Mouse (Mus musculus) MEL (cell line): ENCODE measurements around the gene Mdfic. TPM values are rescaled to one million over a fixed set of nuclear protein-coding genes. Genes with fewer than 3 reads are reported as not detected.

Experiments
- DNase-seq: peaks from one replicate; pipeline ENCODE4 v3.0.0; 2011; ENCODE audit warnings: low read depth, low spot score
- H3K27ac ChIP-seq: 2 replicates; pipeline ENCODE4 v1.5.1; 2012; ENCODE audit warnings: low read depth, mild to moderate bottlenecking, control low read depth, low read length, moderate library complexity; ENCODE audit not compliant: control insufficient read depth
- H3K27me3 ChIP-seq, 2 experiments: fragments of 150-350 bp in 1 of 2; sonication (generic) in 1 of 2; 2 replicates each; pipeline ENCODE4 v1.6.1; 2012; ENCODE audit warnings: low read length in 2 of 2, mild to moderate bottlenecking in 2 of 2, improper control_type of control experiment in 1 of 2, moderate library complexity in 1 of 2; ENCODE audit not compliant: insufficient read depth in 2 of 2, control insufficient read depth in 1 of 2
- H3K36me3 ChIP-seq, 2 experiments: 2 replicates each; pipeline ENCODE4 v1.6.1; 2012 to 2014; ENCODE audit warnings: low read length in 2 of 2, improper control_type of control experiment in 1 of 2, inconsistent platforms in 1 of 2, mild to moderate bottlenecking in 1 of 2; ENCODE audit not compliant: insufficient read depth in 2 of 2, control insufficient read depth in 1 of 2
- H3K4me1 ChIP-seq, 2 experiments: fragments of 150-350 bp in 1 of 2; sonication (generic) in 1 of 2; 2 replicates each; pipeline ENCODE4 v1.6.1; 2012; ENCODE audit warnings: low read length in 2 of 2, improper control_type of control experiment in 1 of 2, mild to moderate bottlenecking in 1 of 2; ENCODE audit not compliant: insufficient read depth in 2 of 2, control insufficient read depth in 1 of 2
- H3K4me3 ChIP-seq, 2 experiments: fragments of 150-350 bp in 1 of 2; sonication (generic) in 1 of 2; 2 replicates each; pipeline ENCODE4 v1.5.1; 2012; ENCODE audit warnings: low read depth in 2 of 2, low read length in 2 of 2, mild to moderate bottlenecking in 2 of 2, moderate library complexity in 2 of 2, control low read depth in 1 of 2, improper control_type of control experiment in 1 of 2; ENCODE audit not compliant: control insufficient read depth in 1 of 2, insufficient read depth in 1 of 2
- H3K79me2 ChIP-seq: 2 replicates; pipeline ENCODE4 v1.6.1; 2012; ENCODE audit warnings: mild to moderate bottlenecking, low read length, moderate library complexity; ENCODE audit not compliant: control insufficient read depth, poor library complexity, insufficient read depth
- H3K9ac ChIP-seq: 2 replicates; pipeline ENCODE4 v1.6.1; 2012; ENCODE audit warnings: low read depth, mild to moderate bottlenecking, control low read depth, low read length, moderate library complexity; ENCODE audit not compliant: control insufficient read depth, poor library complexity, severe bottlenecking
- H3K9me3 ChIP-seq: fragments of 150-350 bp; sonication (generic); replicated peaks from 2 replicates; pipeline ENCODE4 v1.6.1; 2012; ENCODE audit warnings: mild to moderate bottlenecking, low read length, improper control_type of control experiment, moderate library complexity; ENCODE audit not compliant: insufficient read depth
- E2F4 ChIP-seq: IDR thresholded peaks from 2 replicates; pipeline ENCODE4 v1.6.1; 2011; ENCODE audit warnings: low read depth, low read length, improper control_type of control experiment, borderline replicate concordance
- GABPA ChIP-seq: IDR thresholded peaks from 2 replicates; pipeline ENCODE4 v1.6.1; 2012; ENCODE audit warnings: low read depth, mild to moderate bottlenecking, inconsistent platforms, low read length, improper control_type of control experiment, moderate library complexity
- GATA1 ChIP-seq: IDR thresholded peaks from 2 replicates; pipeline ENCODE4 v1.6.1; 2011; ENCODE audit warnings: low read depth, low read length, improper control_type of control experiment
- HCFC1 ChIP-seq: IDR thresholded peaks from 2 replicates; pipeline ENCODE4 v1.6.1; 2012; ENCODE audit warnings: low read depth, mild to moderate bottlenecking, inconsistent platforms, low read length, improper control_type of control experiment, moderate library complexity
- JUND ChIP-seq: IDR thresholded peaks from 2 replicates; pipeline ENCODE4 v1.6.1; 2011; ENCODE audit warnings: low read depth, mild to moderate bottlenecking, improper control_type of control experiment, low read length
- MAFK ChIP-seq: IDR thresholded peaks from 2 replicates; pipeline ENCODE4 v1.6.1; 2011; ENCODE audit warnings: low read depth, mild to moderate bottlenecking, low read length, improper control_type of control experiment, borderline replicate concordance
- MAX ChIP-seq: IDR thresholded peaks from 2 replicates; pipeline ENCODE4 v1.6.1; 2011; ENCODE audit warnings: low read length, improper control_type of control experiment
- MAZ ChIP-seq: IDR thresholded peaks from 2 replicates; pipeline ENCODE4 v1.6.1; 2012; ENCODE audit warnings: low read depth, mild to moderate bottlenecking, inconsistent platforms, low read length, improper control_type of control experiment
- MXI1 ChIP-seq: IDR thresholded peaks from 2 replicates; pipeline ENCODE4 v1.6.1; 2011; ENCODE audit warnings: mild to moderate bottlenecking, low read depth, low read length, improper control_type of control experiment
- MYB ChIP-seq: IDR thresholded peaks from 2 replicates; pipeline ENCODE4 v1.6.1; 2011; ENCODE audit warnings: mild to moderate bottlenecking, low read depth, low read length, improper control_type of control experiment
- MYC ChIP-seq: IDR thresholded peaks from 2 replicates; pipeline ENCODE4 v1.6.1; 2011; ENCODE audit warnings: low read depth, mild to moderate bottlenecking, low read length, improper control_type of control experiment, moderate library complexity
- NRF1 ChIP-seq: IDR thresholded peaks from 2 replicates; pipeline ENCODE4 v1.6.1; 2014; ENCODE audit warnings: low read depth, mild to moderate bottlenecking, inconsistent platforms, low read length, improper control_type of control experiment, moderate library complexity; ENCODE audit not compliant: poor library complexity, insufficient read depth, severe bottlenecking
- POLR2A ChIP-seq, 2 experiments: IDR thresholded peaks; 2 replicates each; pipeline ENCODE4 v1.6.1; 2011 to 2012; ENCODE audit warnings: low read length in 2 of 2, mild to moderate bottlenecking in 2 of 2, control low read depth in 1 of 2, improper control_type of control experiment in 1 of 2, low read depth in 1 of 2, moderate library complexity in 1 of 2; ENCODE audit not compliant: control insufficient read depth in 1 of 2, insufficient read depth in 1 of 2, poor library complexity in 1 of 2
- POLR2AphosphoS2 ChIP-seq: IDR thresholded peaks from 2 replicates; pipeline ENCODE4 v1.6.1; 2011; ENCODE audit warnings: low read length, improper control_type of control experiment
- RAD21 ChIP-seq: IDR thresholded peaks from 2 replicates; pipeline ENCODE4 v1.6.1; 2011; ENCODE audit warnings: mild to moderate bottlenecking, low read depth, low read length, improper control_type of control experiment
- RCOR1 ChIP-seq: IDR thresholded peaks from 2 replicates; pipeline ENCODE4 v1.6.1; 2012; ENCODE audit warnings: low read depth, mild to moderate bottlenecking, inconsistent platforms, low read length, improper control_type of control experiment
- TAL1 ChIP-seq: IDR thresholded peaks from 2 replicates; pipeline ENCODE4 v1.6.1; 2012; ENCODE audit warnings: mild to moderate bottlenecking, inconsistent platforms, low read length, moderate library complexity, mixed read lengths
- TBP ChIP-seq: IDR thresholded peaks from 2 replicates; pipeline ENCODE4 v1.8.0; 2011; ENCODE audit warnings: low read depth, low read length, improper control_type of control experiment
- USF1 ChIP-seq: IDR thresholded peaks from 2 replicates; pipeline ENCODE4 v1.6.1; 2014; ENCODE audit warnings: low read depth, mild to moderate bottlenecking, inconsistent platforms, low read length, improper control_type of control experiment, moderate library complexity
- ZC3H11A ChIP-seq: IDR thresholded peaks from 2 replicates; pipeline ENCODE4 v1.6.1; 2012; ENCODE audit warnings: low read depth, mild to moderate bottlenecking, inconsistent platforms, low read length, improper control_type of control experiment
- ZNF384 ChIP-seq: IDR thresholded peaks from 2 replicates; pipeline ENCODE4 v1.6.1; 2012; ENCODE audit warnings: low read depth, mild to moderate bottlenecking, inconsistent platforms, low read length, improper control_type of control experiment
- polyA plus RNA-seq, 2 experiments: library from polyadenylated mRNA; stranded (reverse) in 1 of 2; unstranded in 1 of 2; fragments of >175 nt in 1 of 2; fragments of >200 nt in 1 of 2; gene quantifications; 2 replicates each; pipeline versions ENCODE4 v1.2.1 to v1.2.4; 2012; ENCODE audit warnings: low replicate concordance in 2 of 2, low read depth in 1 of 2; ENCODE audit not compliant: insufficient read length in 2 of 2, insufficient read depth in 1 of 2, missing spikeins in 1 of 2
- total RNA-seq: library from RNA; depleted of rRNA; stranded (reverse); fragments of 300-350 nt; gene quantifications from 2 replicates; pipeline ENCODE4 v1.2.3, GENCODE M21; 2012

The Mdfic gene
- total and polyA plus RNA-seq, 3 experiments, result not detected

DNA sequence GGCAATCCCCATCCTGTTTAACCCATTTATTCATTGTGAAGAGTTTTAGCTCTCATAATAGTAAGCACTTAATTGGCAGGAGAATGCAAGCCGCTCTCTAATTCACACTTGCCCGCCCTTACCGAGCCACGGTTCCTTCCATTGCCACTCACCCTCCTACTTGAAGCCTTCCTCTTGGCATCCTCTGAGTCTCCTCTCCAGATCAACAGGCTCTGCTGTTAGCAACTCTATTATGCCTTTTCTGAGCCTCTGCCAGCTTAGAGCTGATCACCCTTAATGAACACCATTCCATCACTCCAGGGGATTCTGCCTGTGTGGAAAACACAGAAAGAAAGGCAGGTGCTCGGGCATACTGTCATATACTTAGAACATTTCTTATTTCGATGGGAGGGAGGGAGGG, 24.9 kb downstream of the Mdfic start:
- TF ChIP-seq MYB (no peak), ZC3H11A (no peak)

DNA sequence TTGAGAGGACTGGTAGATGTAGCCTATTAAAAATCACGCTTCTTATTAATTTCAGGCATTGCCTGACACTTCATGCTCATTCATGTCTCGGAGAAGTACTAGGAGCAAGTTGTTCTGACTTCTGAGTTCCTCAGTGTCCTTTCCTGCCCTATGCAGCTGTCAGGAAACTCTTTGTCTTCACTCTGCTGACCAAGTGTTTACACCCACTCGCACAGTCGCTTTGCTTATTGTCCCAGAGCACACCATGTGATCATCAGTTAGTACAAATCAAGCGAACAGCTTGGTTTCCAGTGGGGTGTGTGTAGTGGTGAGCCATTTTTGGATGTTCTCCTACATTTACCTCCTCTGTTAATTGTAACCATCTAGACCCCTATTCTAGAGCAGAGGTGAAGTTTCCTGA, 25.4 kb downstream of the Mdfic start:
- no peak for TF ChIP-seq POLR2A (IDR thresholded peaks at IDR 0.05; ENCODE audit: control insufficient read depth in 1 of 2, insufficient read depth in 1 of 2, low read depth in 1 of 2, low read length in 2 of 2, poor library complexity in 1 of 2)
- no peak for TF ChIP-seq JUND
- no peak for TF ChIP-seq POLR2AphosphoS2
- no peak for TF ChIP-seq ZNF384
- no peak for TF ChIP-seq TBP
- no peak for TF ChIP-seq USF1
- TF ChIP-seq HCFC1, result no peak
- no peak for TF ChIP-seq E2F4
- no peak for TF ChIP-seq MAZ
- no peak for TF ChIP-seq MYB
- no peak for TF ChIP-seq MAFK
- Histone ChIP-seq H3K9me3 (no peaks in the 10 kb centered on the region), H3K79me2 (no peaks in the 10 kb centered on the region), H3K27ac (no peak overlapping the region), H3K36me3 (no peaks in the 10 kb centered on the region), H3K4me1 (no peaks in the 10 kb centered on the region), H3K4me3 (no peak overlapping the region), H3K9ac (no peak overlapping the region), H3K27me3 (no peaks in the 10 kb centered on the region)
- no peak for DNase-seq

More for the DNA sequence above, 24.9 kb downstream of the Mdfic start:
- no peak for DNase-seq
- Histone ChIP-seq H3K4me1 (no peaks in the 10 kb centered on the region), H3K27ac (no peak overlapping the region), H3K27me3 (no peaks in the 10 kb centered on the region), H3K9ac (no peak overlapping the region), H3K9me3 (no peaks in the 10 kb centered on the region), H3K79me2 (no peaks in the 10 kb centered on the region), H3K4me3 (no peak overlapping the region), H3K36me3 (no peaks in the 10 kb centered on the region)

DNA sequence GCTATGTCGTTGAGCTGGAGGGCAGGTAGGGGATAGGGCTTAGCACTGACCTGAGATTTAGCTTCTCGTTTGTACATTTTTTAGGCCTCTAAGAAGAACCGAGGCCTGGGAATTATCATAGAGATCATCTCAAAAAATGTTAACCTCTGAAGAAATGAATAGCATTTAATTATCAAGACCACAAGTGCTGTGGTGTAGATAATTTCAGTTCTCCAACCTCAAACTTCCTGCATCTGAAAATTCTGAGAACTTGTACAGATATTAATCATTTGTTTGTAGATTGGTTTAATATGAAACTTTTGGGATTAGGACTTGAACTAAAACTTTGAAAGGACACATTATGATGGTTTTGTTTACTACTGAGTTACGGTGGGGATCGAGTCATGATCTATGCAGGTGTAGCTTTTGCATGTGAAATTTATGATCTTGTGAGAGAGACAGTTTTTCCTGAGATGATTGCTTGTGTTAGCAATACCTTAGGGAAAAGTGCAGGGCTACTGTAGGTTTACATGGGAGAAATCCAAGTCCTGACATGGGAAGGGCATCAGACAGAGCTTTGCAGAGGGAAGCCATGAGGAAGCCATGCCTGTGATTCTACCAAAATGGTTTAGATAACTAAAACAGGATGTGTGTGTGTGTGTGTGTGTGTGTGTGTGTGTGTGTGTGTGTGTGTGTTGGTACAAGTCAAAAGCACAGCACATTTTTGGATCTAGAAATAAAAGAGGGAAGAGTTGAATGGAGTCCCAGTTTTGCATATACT, 27.1 kb downstream of the Mdfic start:
- Histone ChIP-seq H3K27ac (no peak overlapping the region), H3K9ac (no peak overlapping the region), H3K36me3 (no peaks in the 10 kb centered on the region), H3K4me3 (no peak overlapping the region), H3K27me3 (no peaks in the 10 kb centered on the region), H3K9me3 (no peaks in the 10 kb centered on the region), H3K4me1 (no peaks in the 10 kb centered on the region), H3K79me2 (no peaks in the 10 kb centered on the region)
- TF ChIP-seq MXI1, result no peak
- no peak for TF ChIP-seq TAL1
- TF ChIP-seq MAX, result no peak
- TF ChIP-seq ZNF384, result no peak
- no peak for TF ChIP-seq MAFK
- TF ChIP-seq NRF1, result no peak
- no peak for TF ChIP-seq RAD21
- TF ChIP-seq TBP, result no peak
- no peak for TF ChIP-seq RCOR1
- TF ChIP-seq MYC, result no peak
- TF ChIP-seq GABPA, result no peak
- TF ChIP-seq GATA1, result no peak
- no peak for DNase-seq
